Mouse (Mus musculus) myocyte (in vitro differentiated cells): Measurements from ENCODE around the gene Runx2.

Experiments
- E2F4 ChIP-seq: IDR thresholded peaks from one replicate; pipeline ENCODE4 v1.6.1; 2011; ENCODE audit warnings: mild to moderate bottlenecking, control low read depth, moderate library complexity; ENCODE audit not compliant: insufficient read depth
- MYOD1 ChIP-seq, 3 experiments: IDR thresholded peaks; one replicate each; pipeline ENCODE4 v1.6.1; 2011; ENCODE audit warnings: control low read depth in 2 of 3, low read depth in 2 of 3, mild to moderate bottlenecking in 2 of 3, moderate library complexity in 1 of 3; ENCODE audit not compliant: insufficient read length in 2 of 3, control insufficient read depth in 1 of 3
- POLR2A ChIP-seq: IDR thresholded peaks from one replicate; pipeline ENCODE4 v1.6.1; 2011; ENCODE audit warnings: low read depth, mild to moderate bottlenecking, control low read depth, moderate library complexity; ENCODE audit not compliant: insufficient read length
- POLR2AphosphoS2 ChIP-seq: IDR thresholded peaks from one replicate; pipeline ENCODE4 v1.6.1; 2011; ENCODE audit warnings: low read depth, control low read depth; ENCODE audit not compliant: insufficient read length
- REST ChIP-seq: IDR thresholded peaks from one replicate; pipeline ENCODE4 v1.6.1; 2011; ENCODE audit warnings: mild to moderate bottlenecking, control low read depth, moderate library complexity; ENCODE audit not compliant: insufficient read depth, insufficient read length
- SRF ChIP-seq: IDR thresholded peaks from one replicate; pipeline ENCODE4 v1.6.1; 2011; ENCODE audit warnings: low read depth; ENCODE audit not compliant: control insufficient read depth, insufficient read length
- TCF12 ChIP-seq: IDR thresholded peaks from one replicate; pipeline ENCODE4 v1.6.1; 2011; ENCODE audit warnings: mild to moderate bottlenecking, control low read depth; ENCODE audit not compliant: poor library complexity, insufficient read depth, severe bottlenecking
- USF1 ChIP-seq: IDR thresholded peaks from one replicate; pipeline ENCODE4 v1.6.1; 2011; ENCODE audit warnings: low read depth, mild to moderate bottlenecking, control low read depth, moderate library complexity

DNA sequence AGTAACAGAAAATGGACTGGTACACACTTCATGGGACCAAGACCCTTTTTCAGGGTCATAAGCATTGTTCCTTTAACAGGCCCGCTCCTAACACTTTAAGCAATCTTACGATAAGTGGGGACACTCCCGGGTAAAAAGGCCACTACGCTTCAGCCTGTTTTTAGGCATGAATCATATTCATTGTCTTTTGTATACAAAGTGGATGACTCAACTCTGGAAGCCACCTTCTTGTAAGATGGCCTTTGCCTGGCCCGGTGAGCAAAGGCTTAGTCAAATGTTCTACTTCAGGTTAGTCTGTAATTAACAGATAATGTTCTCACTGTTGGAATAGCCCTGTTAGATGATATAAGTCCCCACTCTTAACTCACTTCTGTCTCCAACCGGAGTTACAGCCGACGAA is 338.7 kb downstream of the Runx2 start:
- TF ChIP-seq TCF12 (no peak), POLR2A (no peak), E2F4 (no peak), MYOD1 (IDR thresholded peaks at IDR 0.05; ENCODE audit: control insufficient read depth in 1 of 3, insufficient read length in 2 of 3, low read depth in 2 of 3) (no peak), REST (no peak), POLR2AphosphoS2 (no peak), USF1 (no peak), SRF (no peak)
